Mouse (Mus musculus): ENCODE data around the gene Ntf5. TPM values are rescaled to one million over a fixed set of nuclear protein-coding genes. Genes with fewer than 3 reads are reported as not detected.
"Not testable (repeated sequence)": the region's sequence is repeated elsewhere in the genome, so short reads cannot be mapped to it uniquely, and the experiment has no call there.

The Ntf5 gene
- polyA plus RNA-seq, 1 experiment from 2014 or later, result 3.0 TPM

GRCm38 (mm10) chr7:45370475-45371311 lies 42.8 kb upstream of the Ntf5 start, which contains the start of gene Lin7b:
Gene Lin7b, minus strand, starts transcription at chr7:45370583.
- no peaks in the 10 kb centered on the region for H3K27me3 ChIP-seq
- peak; percentile 37 for DNase-seq (ENCODE audit: low read depth, low spot score)
- in situ Hi-C loops (cut with MboI; ENCODE audit: low pct_unique_long_range_greater_than_20kb), result no loop called here
- ChIA-PET CTCF (no interaction called here), POLR2A (no interaction called here)
- no peak for TF ChIP-seq CTCF (IDR thresholded peaks at IDR 0.05)
- peak; percentile 63 for ATAC-seq

- no peak for TF ChIP-seq CTCF (IDR thresholded peaks at IDR 0.05)
- in situ Hi-C loops (cut with MboI; ENCODE audit: low pct_unique_long_range_greater_than_20kb), result no loop called here
- POLR2A ChIA-PET, result no interaction called here
- CTCF ChIA-PET, result interaction anchor here (0.9 to 1.4 kb wide), 3 partner anchors 33 to 67 kb away, joined by 3 to 5 read pairs (median 4); partner anchors contain the start of gene Kcna7
- DNase-seq (ENCODE audit: low read depth, low spot score) (no peak), ATAC-seq (no peak)
- H3K27me3 ChIP-seq, result no peaks in the 10 kb centered on the region
These were observed 41.1 kb upstream of the Ntf5 start for GRCm38 (mm10) chr7:45372371-45372770.

GRCm38 (mm10) chr7:45374620-45375019 lies 38.9 kb upstream of the Ntf5 start:
- POLR2A ChIA-PET, result no interaction called here
- in situ Hi-C loops (cut with MboI; ENCODE audit: low pct_unique_long_range_greater_than_20kb), result no loop called here
- no peak for ATAC-seq
- H3K27me3 ChIP-seq, result no peaks in the 10 kb centered on the region
- no peak for DNase-seq (ENCODE audit: low read depth, low spot score)
- CTCF ChIA-PET, result no interaction called here
- TF ChIP-seq CTCF (IDR thresholded peaks at IDR 0.05), result no peak

GRCm38 (mm10) chr7:45376057-45376456 lies 37.4 kb upstream of the Ntf5 start:
- ChIA-PET CTCF (no interaction called here), POLR2A (no interaction called here)
- in situ Hi-C loops (cut with MboI; ENCODE audit: low pct_unique_long_range_greater_than_20kb), result no loop called here
- no peaks in the 10 kb centered on the region for H3K27me3 ChIP-seq
- no peak for TF ChIP-seq CTCF (IDR thresholded peaks at IDR 0.05)
- DNase-seq (ENCODE audit: low read depth, low spot score) (no peak), ATAC-seq (no peak)

GRCm38 (mm10) chr7:45386077-45386476 lies 27.4 kb upstream of the Ntf5 start:
- CTCF ChIA-PET, result no interaction called here
- TF ChIP-seq CTCF (IDR thresholded peaks at IDR 0.05), result no peak
- no peaks in the 10 kb centered on the region for H3K27me3 ChIP-seq
- POLR2A ChIA-PET, result no interaction called here
- in situ Hi-C loops (cut with MboI; ENCODE audit: low pct_unique_long_range_greater_than_20kb), result no loop called here
- ATAC-seq (no peak), DNase-seq (ENCODE audit: low read depth, low spot score) (no peak)

- no peaks in the 10 kb centered on the region for H3K27me3 ChIP-seq
- peak; percentile 28 for DNase-seq (ENCODE audit: low read depth, low spot score)
- TF ChIP-seq CTCF (IDR thresholded peaks at IDR 0.05), result no peak
- POLR2A ChIA-PET, result interaction anchor here (0.6 to 1.2 kb wide), 2 partner anchors 13 to 131 kb away, joined by 3 read pairs; no protein-coding TSS in a partner anchor
- CTCF ChIA-PET, result interaction anchor here (0.6 kb wide), 1 partner anchor 86 kb away, joined by 3 read pairs; no protein-coding TSS in a partner anchor
- in situ Hi-C loops (cut with MboI; ENCODE audit: low pct_unique_long_range_greater_than_20kb), result no loop called here
- peak; percentile 68 for ATAC-seq
These were observed 18.4 kb upstream of the Ntf5 start for GRCm38 (mm10) chr7:45395129-45395541.

- ChIA-PET CTCF (interaction anchor here (0.6 to 1.6 kb wide), 3 partner anchors 30 to 97 kb away, joined by 3 to 5 read pairs (median 5); no protein-coding TSS in a partner anchor), POLR2A (interaction anchor here (0.6 to 1.2 kb wide), 2 partner anchors 13 to 132 kb away, joined by 3 read pairs; no protein-coding TSS in a partner anchor)
- ATAC-seq (peak; percentile 93), DNase-seq (ENCODE audit: low read depth, low spot score) (peak; percentile 99)
- in situ Hi-C loops (cut with MboI; ENCODE audit: low pct_unique_long_range_greater_than_20kb), result no loop called here
- TF ChIP-seq CTCF (IDR thresholded peaks at IDR 0.05), result no peak
- H3K27me3 ChIP-seq, result no peaks in the 10 kb centered on the region
These were observed 17.7 kb upstream of the Ntf5 start, which contains the start of gene Snrnp70 for GRCm38 (mm10) chr7:45395578-45396336. Gene Snrnp70, minus strand, starts transcription at chr7:45395742.

GRCm38 (mm10) chr7:45396337-45396775 lies 17.1 kb upstream of the Ntf5 start:
- CTCF ChIA-PET, result interaction anchor here (1.4 to 1.6 kb wide), 2 partner anchors 31 to 97 kb away, joined by 5 read pairs; no protein-coding TSS in a partner anchor
- peak; percentile 62 for TF ChIP-seq CTCF (IDR thresholded peaks at IDR 0.05)
- H3K27me3 ChIP-seq; ATAC-seq; DNase-seq (ENCODE audit: low read depth, low spot score); in situ Hi-C loops (cut with MboI; ENCODE audit: low pct_unique_long_range_greater_than_20kb); POLR2A ChIA-PET: not testable (repeated sequence)

GRCm38 (mm10) chr7:45396787-45397186 lies 16.7 kb upstream of the Ntf5 start:
- in situ Hi-C loops (cut with MboI; ENCODE audit: low pct_unique_long_range_greater_than_20kb), result no loop called here
- no peaks in the 10 kb centered on the region for H3K27me3 ChIP-seq
- no peak for ATAC-seq
- TF ChIP-seq CTCF (IDR thresholded peaks at IDR 0.05), result no peak
- ChIA-PET CTCF (interaction anchor here (0.7 to 1.6 kb wide), 3 partner anchors 31 to 98 kb away, joined by 3 to 5 read pairs (median 5); no protein-coding TSS in a partner anchor), POLR2A (no interaction called here)
- no peak for DNase-seq (ENCODE audit: low read depth, low spot score)

- ChIA-PET CTCF (interaction anchor here (2.5 kb wide), 1 partner anchor 101 kb away, joined by 5 read pairs; no protein-coding TSS in a partner anchor), POLR2A (interaction anchor here (2.0 kb wide), 1 partner anchor 17 kb away, joined by 4 read pairs; no protein-coding TSS in a partner anchor)
- in situ Hi-C loops (cut with MboI; ENCODE audit: low pct_unique_long_range_greater_than_20kb), result loop anchor here (10.0 kb wide), 1 partner anchor 97 kb away; no protein-coding TSS in a partner anchor
- DNase-seq (ENCODE audit: low read depth, low spot score), result no peak
- H3K27me3 ChIP-seq, result peaks cover 7% of the 10 kb centered on the region
- TF ChIP-seq CTCF (IDR thresholded peaks at IDR 0.05), result no peak
- no peak for ATAC-seq
These were observed 11.9 kb upstream of the Ntf5 start for GRCm38 (mm10) chr7:45401521-45402085.
